Mouse (Mus musculus): ENCODE data around the gene Rnf181.

- TF ChIP-seq CTCF (IDR thresholded peaks at IDR 0.05; ENCODE audit: low read depth) = peak; percentile 65
- 0 out of 2 replicates have a peak, but pooled peaks have one; percentile 42 for TF ChIP-seq EP300 (IDR thresholded peaks at IDR 0.05; ENCODE audit: low read depth)
Measured at GRCm38 (mm10) chr6:72362132-72363028, 4.4 kb downstream of the Rnf181 start.
